Mouse (Mus musculus): ENCODE results near the gene Nid1. TPM values are rescaled to one million over a fixed set of nuclear protein-coding genes. Genes with fewer than 3 reads are reported as not detected.

Nid1 gene
- under 1 TPM; 0.29 to 0.38 TPM for total RNA-seq (2023)

DNA sequence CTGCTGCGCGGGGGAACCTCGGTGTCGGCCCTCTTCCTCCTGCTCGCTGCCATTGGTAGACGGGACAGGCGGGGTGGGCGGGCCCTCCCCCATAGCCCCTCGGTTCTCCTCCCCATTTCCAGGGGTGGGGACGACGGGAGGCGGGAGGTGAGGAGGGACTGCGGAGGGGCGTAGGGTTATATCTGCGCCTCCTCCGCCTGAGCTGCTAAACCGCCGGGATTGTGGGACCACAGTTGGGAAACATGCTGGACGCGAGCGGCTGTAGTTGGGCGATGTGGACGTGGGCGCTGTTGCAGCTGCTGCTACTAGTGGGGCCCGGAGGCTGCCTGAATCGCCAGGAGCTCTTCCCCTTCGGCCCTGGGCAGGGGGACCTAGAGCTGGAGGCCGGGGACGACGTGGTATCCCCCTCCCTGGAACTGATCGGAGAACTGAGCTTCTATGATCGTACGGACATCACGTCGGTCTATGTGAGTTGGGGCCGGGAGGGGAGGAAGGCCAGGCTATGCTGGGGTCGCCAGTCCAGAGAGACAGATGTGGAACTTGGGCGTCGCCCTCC lies at the start of gene Nid1:
Gene Nid1 (plus strand): TSS at position 92 of the 556 bp plus-strand sequence.

DNA sequence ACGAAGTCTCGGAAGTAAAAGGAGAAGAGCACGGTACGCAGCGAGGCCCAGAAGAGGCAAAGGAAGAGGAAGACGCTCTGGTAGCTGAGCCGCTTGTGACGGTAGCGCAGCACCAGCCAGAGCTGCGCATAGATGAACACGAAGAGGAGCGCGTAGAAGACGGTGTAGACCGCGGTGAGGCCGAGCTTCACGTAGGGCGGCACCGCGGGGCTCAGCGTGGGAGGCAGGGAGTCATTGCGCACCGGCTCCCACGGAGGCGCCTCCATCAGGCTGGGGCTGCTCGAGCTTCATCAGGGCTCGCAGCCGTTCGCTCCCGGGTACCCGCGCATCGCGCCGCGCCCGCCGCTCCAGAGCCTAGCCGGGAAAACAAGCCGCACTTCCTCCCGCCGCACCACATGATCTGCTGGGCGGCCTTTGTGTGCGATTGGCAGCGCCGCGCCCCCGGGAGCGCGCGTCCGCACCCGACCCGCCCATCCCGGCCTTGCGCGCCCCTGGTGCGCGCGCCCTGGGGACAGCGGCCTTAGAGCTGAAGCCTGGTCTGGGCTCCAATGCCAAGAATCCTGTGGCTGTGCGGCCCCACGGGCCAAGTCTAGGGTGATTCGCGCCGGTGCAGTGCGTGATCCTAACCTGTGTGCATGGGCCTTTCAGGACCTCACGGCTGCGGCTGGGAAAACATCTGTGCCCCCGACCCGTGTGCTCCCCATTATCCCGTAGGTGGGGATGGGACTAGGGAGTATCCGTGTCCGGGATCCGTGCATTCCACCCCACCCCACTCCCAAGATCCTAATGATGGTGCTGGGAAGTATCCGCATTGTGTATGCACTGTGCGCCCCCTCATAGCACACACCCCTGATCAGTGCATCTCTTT lies 43.9 kb upstream of the Nid1 start, which contains the start of gene Gpr137b:
Gene Gpr137b (minus strand): TSS at position 787 of the 868 bp plus-strand sequence.

Other genes starting within 250 kb of the Nid1 start
- 10 to 100 TPM; 33.7 to 47.1 TPM for gene Gpr137b, start 43.5 kb upstream of the Nid1 start, total RNA-seq (2023)
- 100 to 1,000 TPM; 525 to 592 TPM for gene Lyst, start 152.8 kb downstream of the Nid1 start, total RNA-seq (2023)

All from neutrophil, adult 59 days (primary cell).